Mouse (Mus musculus): ENCODE measurements around the gene Chd4. TPM values are rescaled to one million over a fixed set of nuclear protein-coding genes. Genes with fewer than 3 reads are reported as not detected.

The Chd4 gene
- polyA plus RNA-seq (2012; rRNA removed): 88.5 and 103 TPM in 2 replicates

GRCm38 (mm10) chr6:125095391-125096278, at the start of gene Chd4:
Gene Chd4 (plus strand): TSS chr6:125095981.

GRCm38 (mm10) chr6:125049678-125050077, 46.1 kb upstream of the Chd4 start, which contains the start of gene Acrbp:
Gene Acrbp (plus strand): TSS chr6:125049689.

GRCm38 (mm10) chr6:125067571-125067995, 28.2 kb upstream of the Chd4 start, which contains the start of gene Lpar5:
Gene Lpar5 (plus strand): TSS chr6:125067920.

GRCm38 (mm10) chr6:125131302-125132156, 35.7 kb downstream of the Chd4 start, which contains the start of gene Nop2:
Gene Nop2 (plus strand): TSS chr6:125131909.

GRCm38 (mm10) chr6:125145001-125145400, 49.2 kb downstream of the Chd4 start, which contains the start of gene Iffo1:
Gene Iffo1 (plus strand): TSS chr6:125145241.

GRCm38 (mm10) chr6:125166051-125166751, 70.4 kb downstream of the Chd4 start, which contains the start of gene Gapdh:
Gene Gapdh (minus strand): TSS chr6:125166467.

Other genes with a start within 250 kb of the Chd4 start
- 25.9 and 26.2 TPM in 2 replicates for gene P3h3, start 238.2 kb upstream of the Chd4 start, polyA plus RNA-seq (2012; rRNA removed)
- 2.3 and 2.7 TPM in 2 replicates for gene Gpr162, start 232.0 kb upstream of the Chd4 start, polyA plus RNA-seq (2012; rRNA removed)
- gene Cd4, start 207.8 kb upstream of the Chd4 start, polyA plus RNA-seq (2012; rRNA removed): 2.7 and 3.0 TPM in 2 replicates
- 2.7 and 4.0 TPM in 2 replicates for gene Lag3, start 184.3 kb upstream of the Chd4 start, polyA plus RNA-seq (2012; rRNA removed)
- 894 and 1,886 TPM in 2 replicates for gene Ptms, start 175.9 kb upstream of the Chd4 start, polyA plus RNA-seq (2012; rRNA removed)
- 357 and 413 TPM in 2 replicates for gene Mlf2, start 164.6 kb upstream of the Chd4 start, polyA plus RNA-seq (2012; rRNA removed)
- gene Cops7a, start 130.4 kb upstream of the Chd4 start, polyA plus RNA-seq (2012; rRNA removed): 206 and 213 TPM in 2 replicates
- 8.4 and 8.6 TPM in 2 replicates for gene Pianp, start 99.3 kb upstream of the Chd4 start, polyA plus RNA-seq (2012; rRNA removed)
- gene Zfp384, start 86.8 kb upstream of the Chd4 start, polyA plus RNA-seq (2012; rRNA removed): 59.4 and 64.6 TPM in 2 replicates
- 37.5 and 37.7 TPM in 2 replicates for gene Ing4, start 56.2 kb upstream of the Chd4 start, polyA plus RNA-seq (2012; rRNA removed)
- gene Acrbp, start 46.3 kb upstream of the Chd4 start, polyA plus RNA-seq (2012; rRNA removed): 17.7 and 24.1 TPM in 2 replicates
- gene Lpar5, start 28.1 kb upstream of the Chd4 start, polyA plus RNA-seq (2012; rRNA removed): 71.9 and 87.7 TPM in 2 replicates
- 10.6 and 15.0 TPM in 2 replicates for gene Nop2, start 35.9 kb downstream of the Chd4 start, polyA plus RNA-seq (2012; rRNA removed)
- gene Iffo1, start 49.3 kb downstream of the Chd4 start, polyA plus RNA-seq (2012; rRNA removed): 13.1 and 18.1 TPM in 2 replicates
- gene Gapdh, start 70.5 kb downstream of the Chd4 start, polyA plus RNA-seq (2012; rRNA removed): 3,801 and 3,939 TPM in 2 replicates
- gene Ncapd2, start 95.7 kb downstream of the Chd4 start, polyA plus RNA-seq (2012; rRNA removed): 55.4 and 66.7 TPM in 2 replicates
- gene Mrpl51, start 95.8 kb downstream of the Chd4 start, polyA plus RNA-seq (2012; rRNA removed): 61.8 and 98.5 TPM in 2 replicates
- 13.8 and 17.6 TPM in 2 replicates for gene Vamp1, start 119.6 kb downstream of the Chd4 start, polyA plus RNA-seq (2012; rRNA removed)
- gene Tapbpl, start 135.9 kb downstream of the Chd4 start, polyA plus RNA-seq (2012; rRNA removed): 25.7 and 34.2 TPM in 2 replicates
- gene Cd27, start 141.0 kb downstream of the Chd4 start, polyA plus RNA-seq (2012; rRNA removed): 1.7 and 2.4 TPM in 2 replicates
- gene Tuba3a, start 190.1 kb downstream of the Chd4 start, polyA plus RNA-seq (2012; rRNA removed): 0.14 TPM in 1 of 2 replicates, not detected in the other
- gene Ltbr, start 217.9 kb downstream of the Chd4 start, polyA plus RNA-seq (2012; rRNA removed): 159 and 160 TPM in 2 replicates
- gene Scnn1a, start 224.7 kb downstream of the Chd4 start, polyA plus RNA-seq (2012; rRNA removed): 112 and 130 TPM in 2 replicates

Measured in colon, adult 2 months (tissue).